Mouse (Mus musculus) layer of hippocampus, adult 9-10 months (tissue): ENCODE results near the gene Pbxip1.

ENCODE experiments used
- DNase-seq: peaks from one replicate; pipeline ENCODE4 v3.0.0; 2022; ENCODE audit warnings: low spot score

Pbxip1 gene

DNA sequence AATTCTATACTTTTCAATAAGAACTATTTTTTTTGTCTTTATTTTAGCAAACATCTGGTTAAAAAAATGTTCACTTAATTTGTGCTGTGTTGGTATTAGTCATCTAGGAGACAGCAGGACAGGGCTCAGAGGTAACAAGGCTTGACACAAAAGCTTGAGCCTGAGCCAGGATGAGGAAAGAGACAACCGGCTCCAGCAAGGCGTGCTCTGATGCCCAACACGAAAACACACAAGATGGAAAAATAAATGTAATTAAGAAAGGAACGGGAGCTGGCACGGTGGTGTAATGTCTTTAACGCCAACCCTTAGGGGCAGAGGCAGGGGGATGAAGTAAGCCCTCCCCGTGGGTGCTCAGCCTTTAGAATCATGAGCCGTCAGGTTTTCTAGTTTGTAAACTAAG, 49.6 kb downstream of the Pbxip1 start:
- DNase-seq, result no peak

DNA sequence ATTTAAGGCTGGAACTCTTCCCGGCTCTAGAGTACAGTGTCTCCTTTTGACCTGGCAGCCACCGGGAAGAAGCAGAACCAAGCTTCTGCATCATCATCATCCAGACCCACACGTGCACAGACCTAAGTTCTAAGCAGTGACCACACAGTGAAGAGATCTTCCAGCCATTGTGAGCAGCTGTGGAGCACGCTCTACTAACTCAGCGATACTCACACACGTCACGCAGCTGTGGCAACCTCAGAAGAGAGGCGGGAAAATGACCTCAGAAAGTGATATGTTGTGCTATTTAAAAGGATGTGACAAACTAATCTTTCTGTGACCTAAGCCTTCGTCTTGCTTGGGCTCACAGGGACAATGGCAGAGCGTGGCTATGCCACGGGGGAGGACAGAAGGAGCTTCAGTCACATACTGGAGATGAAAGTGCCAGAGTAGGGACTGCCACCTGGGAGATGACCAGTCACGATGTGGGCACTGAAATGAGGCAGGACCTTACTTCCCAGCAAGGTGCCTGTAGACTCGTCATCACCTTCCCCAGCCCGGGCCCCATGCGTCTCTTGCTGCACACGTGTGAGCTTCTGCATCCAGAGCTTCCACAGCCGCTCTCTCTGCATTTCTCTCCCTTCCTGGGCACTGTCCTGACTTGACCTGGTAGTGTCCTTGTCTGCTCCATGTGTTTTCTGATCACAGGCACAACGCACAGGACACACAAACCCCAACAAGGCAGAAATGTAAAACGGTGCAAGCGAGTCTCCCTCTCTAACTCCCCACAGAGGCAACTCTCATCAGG, 50.6 kb downstream of the Pbxip1 start:
- DNase-seq, result no peak

DNA sequence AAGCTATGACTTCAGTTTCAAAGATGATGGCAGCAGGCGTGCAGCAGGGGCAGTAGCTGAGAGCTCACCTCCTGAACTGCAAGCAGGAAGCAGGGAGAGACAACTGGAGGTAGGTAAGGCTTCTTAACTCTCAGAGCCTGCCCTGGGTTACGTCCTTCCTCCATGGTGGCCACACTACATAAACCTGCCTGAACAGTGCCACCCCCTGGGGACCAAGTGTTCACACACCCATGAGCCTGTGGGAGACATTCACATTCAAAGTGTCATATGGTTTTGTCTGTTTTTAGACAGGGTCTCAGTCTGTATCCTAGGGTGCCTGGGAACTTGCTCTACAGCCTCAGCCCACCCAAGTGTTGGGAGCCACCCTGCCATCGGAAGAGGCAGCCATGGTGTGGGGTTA, 54.3 kb downstream of the Pbxip1 start:
- no peak for DNase-seq

DNA sequence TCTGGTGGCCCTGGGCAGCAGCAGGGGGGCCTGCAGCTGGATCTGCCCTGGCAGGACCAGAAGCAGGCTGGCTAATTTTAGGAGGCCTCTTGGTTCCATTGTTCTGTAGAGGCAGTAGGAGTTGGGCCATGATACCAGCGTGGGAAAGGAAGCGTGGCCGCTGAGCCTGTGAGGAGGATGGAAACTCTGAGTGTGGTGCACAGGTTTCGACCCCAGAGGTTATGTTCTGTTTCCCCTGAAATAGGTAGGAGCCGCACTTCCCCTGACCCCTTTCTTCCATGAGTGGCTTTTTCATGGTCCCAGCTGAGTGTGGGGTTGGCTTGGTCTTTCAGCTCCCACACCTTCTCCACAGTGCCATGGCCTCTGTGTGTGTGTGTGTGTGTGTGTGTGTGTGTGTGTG, 55.1 kb downstream of the Pbxip1 start:
- DNase-seq, result no peak

DNA sequence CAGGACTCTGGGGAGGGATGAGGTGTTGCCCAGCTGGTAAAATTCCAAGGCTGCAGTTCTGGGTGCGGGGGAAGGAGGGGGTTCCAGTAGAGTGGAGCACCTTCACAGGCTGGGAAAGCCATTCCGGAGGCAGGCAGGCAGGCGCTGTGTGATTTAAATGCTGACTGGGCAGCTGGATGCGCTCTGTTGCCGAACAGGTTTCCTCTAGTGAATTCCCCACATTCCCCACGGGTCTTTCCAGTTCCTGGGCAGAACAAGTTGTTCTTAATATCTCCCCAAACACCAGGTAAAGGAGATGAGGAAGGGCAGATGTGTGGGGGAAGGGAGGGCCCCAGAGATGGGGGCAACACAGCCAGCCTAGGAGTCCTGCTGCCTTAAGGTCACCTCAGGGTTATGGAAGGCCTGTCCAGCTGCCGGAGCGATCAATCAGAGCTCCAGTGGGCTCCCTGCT, 56.2 kb downstream of the Pbxip1 start:
- DNase-seq, result no peak

DNA sequence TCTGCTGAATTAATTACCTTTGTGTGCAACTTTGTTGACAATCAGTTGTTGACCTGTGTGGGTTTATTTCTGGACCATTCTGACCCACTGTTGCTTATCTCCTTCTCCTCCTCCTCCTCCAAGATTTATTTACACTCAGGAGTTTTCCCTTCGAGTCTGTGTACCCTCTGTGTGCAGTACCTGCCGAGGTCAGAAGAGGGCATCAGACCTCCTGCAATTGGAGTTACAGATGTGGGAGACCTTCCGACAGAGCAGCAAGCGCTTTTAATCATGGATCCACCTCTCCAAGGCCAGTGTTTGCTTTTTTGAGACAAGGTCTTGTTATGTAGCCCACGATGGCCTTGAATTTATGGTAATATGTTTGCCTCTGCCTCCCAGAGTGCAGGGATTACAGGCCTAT, 58.1 kb downstream of the Pbxip1 start:
- DNase-seq, result no peak

DNA sequence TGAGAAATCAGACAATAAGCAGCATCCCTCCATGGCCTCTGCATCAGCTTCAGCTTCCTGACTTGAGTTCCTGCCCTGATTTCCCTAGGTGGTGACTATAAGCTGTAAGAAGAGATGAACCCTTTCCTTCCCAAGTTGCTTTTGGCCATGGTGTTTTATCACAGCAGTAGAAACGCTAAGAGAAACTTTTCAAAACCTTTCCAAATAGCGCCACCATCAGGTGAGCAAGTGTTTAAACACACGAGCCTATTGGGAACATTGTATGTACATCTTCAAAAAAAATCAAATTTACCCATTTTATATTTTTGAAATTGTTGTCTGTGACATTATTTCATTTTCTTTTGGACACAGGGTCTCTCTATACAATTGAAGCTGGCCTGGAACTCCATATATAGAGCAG, 59.9 kb downstream of the Pbxip1 start:
- no peak for DNase-seq

DNA sequence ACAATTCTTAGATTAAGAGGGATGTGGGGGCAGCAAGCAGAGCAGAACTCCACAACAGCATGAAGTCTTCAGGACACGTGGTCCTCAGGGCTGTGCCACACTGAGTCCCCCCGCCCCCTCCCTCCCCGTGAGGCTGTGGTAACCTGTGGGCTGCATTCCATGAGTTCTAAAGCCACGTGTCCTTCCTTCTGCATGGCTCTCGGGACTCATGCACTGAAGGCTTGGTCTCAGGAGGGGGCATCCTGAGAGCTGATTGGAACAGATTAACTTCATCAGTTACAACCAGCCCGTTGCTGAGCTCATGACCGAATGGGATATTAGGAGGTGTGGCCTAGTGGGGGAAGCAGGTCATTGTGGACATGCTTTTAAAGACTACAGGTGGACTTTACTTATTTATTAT, 63.2 kb downstream of the Pbxip1 start:
- no peak for DNase-seq
